Mouse (Mus musculus) stomach, postnatal 0 days (tissue): ENCODE measurements at regions not wholly inside any gene's neighbourhood (a gene's known extent, or its start where the extent isn't known, plus 50 kb on each side); places are given as distances from the start of the nearest gene placed in this dataset.

Experiments used
- CTCF ChIP-seq: IDR thresholded peaks from 2 replicates; pipeline ENCODE4 v1.5.1; 2016; ENCODE audit warnings: antibody characterized with exemption, low read depth, mild to moderate bottlenecking, moderate library complexity
- EP300 ChIP-seq: optimal IDR thresholded peaks from 2 replicates; pipeline ENCODE3; 2016; ENCODE audit warnings: antibody characterized with exemption

DNA sequence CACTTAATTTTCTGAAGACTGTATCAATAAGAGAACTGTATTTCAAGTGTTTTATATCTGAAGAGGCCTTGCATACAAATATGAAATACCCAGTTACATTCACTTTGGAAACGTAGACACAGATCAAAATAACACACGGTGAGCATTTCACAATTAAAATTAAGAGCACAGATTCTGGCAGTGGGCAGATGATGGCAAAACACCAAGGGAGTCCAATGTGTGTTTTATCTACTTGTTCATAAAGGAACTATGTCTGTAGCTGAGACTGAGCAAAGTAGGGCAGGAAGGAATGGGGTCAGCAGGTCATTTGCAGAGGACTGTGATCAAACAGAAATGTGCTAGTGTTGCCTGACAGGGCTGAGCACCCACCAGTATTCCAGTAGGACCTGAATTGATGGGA, 171.6 kb upstream of the Pabpc6 start:
- TF ChIP-seq EP300 (no peak), CTCF (no peak)
